Mouse (Mus musculus) adrenal gland, postnatal 4 days (tissue): ENCODE results near the gene Mfng. TPM values are rescaled to one million over a fixed set of nuclear protein-coding genes. Genes with fewer than 3 reads are reported as not detected.
A peak's percentile ranks its signal among the peaks of the same experiment; 100 is the strongest.

Experiments used
- DNase-seq, 2 experiments: peaks; one replicate each; pipeline ENCODE4 v3.0.0; 2021 to 2022; ENCODE audit warnings: low spot score in 2 of 2, mixed read lengths in 2 of 2
- total RNA-seq, 2 experiments: library from RNA; stranded (reverse); gene quantifications; 2 replicates each; pipeline ENCODE4 v1.2.3; 2021

The Mfng gene
- total RNA-seq, 2 experiments from 2014 or later: 18.3 to 20.0 TPM

DNA sequence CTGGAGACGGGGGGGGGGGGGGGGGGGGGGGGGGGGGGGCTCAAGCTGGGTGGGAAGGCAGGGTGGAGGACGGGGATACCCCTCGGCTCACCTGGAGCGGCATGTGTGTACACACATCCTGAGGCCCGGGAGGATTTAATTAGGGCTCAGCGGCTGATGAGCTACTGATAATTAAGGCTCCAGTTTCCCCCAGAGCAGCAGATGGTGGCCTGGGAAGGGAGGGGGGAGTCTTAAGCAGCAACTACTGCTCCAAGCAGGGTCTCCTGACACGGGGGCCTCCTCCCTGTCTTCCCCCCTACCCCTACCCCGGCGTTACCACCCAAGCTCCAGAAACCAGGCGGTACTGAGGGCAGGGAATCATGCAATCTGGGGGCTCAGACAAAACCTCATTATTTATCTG is 10.1 kb downstream of the Mfng start:
- no peak for DNase-seq

DNA sequence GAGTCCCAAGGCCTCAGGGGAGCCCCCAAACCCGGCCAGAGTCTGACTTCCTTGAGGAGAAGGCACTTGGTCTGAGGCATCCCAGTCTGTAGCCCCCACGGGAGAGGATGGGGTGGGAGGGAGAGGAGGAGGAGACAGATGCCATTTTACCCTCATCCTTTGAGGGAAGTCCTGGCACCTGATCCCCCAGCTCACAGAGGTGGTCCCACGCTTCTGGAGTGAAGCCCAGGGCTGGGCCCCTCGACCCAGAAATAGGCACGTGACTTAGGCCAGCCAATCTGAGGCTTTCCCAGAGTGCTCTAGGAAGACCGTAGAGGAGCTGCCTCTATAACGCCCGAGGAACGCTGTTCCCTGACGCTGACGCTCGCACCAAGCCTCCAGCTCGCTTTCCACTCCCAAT is 12.2 kb downstream of the Mfng start:
- DNase-seq: no peak

DNA sequence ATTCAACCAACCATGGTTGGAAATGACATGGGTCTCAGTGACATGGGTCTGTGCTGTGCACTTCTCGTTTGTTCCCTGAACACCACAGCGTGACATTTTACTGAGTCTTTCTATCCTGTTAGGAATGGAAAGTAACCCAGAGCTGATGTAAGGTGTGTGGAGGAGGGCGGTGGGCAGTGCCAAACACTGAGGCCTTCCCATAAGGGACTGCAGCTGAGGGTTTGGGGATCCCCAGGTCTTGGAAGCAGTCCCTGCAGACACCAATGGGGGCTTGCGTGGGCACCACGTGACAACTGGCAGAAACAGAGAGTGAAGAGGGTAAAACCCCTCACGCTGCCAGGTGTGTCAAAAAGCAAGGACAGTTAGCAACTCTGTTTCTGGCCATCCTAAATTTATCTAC is 15.1 kb downstream of the Mfng start:
- DNase-seq: no peak

DNA sequence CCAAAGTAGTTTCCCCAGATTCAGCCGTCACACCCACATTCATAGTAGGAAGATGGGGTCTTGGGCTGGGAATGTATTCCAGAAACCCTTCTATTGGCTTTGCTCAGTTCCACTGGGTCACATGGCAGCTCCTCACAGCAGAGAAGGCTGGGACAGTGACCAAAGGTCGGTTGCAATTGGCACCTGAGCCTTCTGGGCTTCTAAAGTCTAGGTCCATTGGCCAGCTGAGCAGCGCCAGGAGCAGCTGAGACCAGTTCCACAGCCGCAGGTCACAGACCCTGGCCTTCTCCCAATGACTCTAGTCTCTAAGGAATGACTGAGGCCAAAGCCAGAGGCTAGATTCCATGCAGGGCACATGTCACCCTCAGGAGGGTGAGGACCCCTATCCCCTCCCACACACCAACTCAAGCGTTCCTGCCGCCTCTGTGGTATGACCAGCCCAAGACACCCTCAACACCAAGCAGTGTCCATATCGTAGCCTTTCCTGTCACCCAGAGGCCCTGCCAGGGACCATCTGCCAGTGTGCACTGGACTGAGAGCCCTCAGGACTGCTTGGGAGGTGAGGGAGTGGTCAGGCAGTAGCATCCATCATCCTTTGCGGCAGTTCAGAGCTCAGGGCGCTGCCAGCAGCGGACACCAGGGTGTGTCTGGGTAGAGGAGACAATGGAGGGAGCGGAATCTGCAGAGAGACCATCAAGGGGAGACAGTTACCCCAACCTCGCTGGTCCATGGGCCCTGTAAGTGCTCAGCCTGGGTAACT is 17.1 kb downstream of the Mfng start:
- no peak for DNase-seq

DNA sequence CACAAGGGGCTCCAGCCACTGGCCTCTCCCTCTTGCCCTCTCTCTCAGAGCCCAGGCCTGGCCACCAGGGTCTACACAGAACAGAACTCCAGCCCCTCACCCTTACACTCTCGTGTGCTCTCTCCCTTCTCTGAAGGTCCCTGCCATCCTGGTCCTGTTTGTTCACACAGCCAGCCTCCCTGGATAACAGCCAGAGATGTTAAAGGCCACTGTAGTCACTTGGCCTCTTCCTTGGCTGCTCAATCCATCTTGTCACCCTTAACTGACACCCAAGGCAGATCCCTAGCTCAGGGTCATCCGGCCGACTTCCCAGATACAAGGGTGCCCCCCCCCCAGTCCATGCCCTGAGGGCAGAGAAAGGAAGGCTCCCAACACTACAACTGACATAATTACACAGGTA is 18.0 kb downstream of the Mfng start:
- no peak for DNase-seq

DNA sequence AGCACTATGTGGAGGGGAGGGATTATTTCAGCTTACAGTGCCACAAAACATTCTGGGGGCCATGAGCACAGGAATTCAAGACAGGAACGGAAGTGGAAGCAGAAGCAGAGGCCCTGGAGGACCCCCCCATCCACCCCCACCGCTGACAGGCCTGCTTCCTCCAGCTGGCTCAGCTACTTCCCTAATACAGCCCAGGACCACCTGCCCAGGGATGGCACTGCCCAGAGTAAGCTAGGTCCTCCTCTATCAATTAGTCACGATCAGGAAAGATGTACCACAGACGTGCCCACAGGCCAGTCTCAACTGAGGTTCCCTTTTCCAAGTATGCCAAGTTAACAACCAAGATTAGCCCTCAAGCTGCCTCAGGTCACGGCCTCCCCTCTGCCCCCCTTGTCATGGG is 19.1 kb downstream of the Mfng start:
- DNase-seq: no peak

DNA sequence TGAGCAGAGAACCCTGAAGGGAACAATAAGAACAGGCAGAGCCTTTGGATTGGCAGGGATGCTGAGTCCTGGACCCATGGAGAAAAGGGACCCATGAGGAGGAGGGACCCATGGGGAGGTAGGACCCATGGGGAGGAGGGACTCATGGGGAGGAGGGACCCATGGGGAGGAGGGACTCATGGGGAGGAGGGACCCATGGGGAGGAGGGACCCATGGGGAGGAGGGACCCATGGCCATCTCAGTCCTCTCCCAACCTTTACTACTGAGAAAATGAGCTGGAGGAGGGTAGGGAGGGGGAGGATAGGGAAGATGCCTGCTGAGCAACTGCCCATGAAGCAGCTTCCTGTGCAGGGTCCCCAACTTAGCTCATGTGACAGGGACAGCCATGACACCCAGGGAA is 20.3 kb downstream of the Mfng start:
- no peak for DNase-seq

DNA sequence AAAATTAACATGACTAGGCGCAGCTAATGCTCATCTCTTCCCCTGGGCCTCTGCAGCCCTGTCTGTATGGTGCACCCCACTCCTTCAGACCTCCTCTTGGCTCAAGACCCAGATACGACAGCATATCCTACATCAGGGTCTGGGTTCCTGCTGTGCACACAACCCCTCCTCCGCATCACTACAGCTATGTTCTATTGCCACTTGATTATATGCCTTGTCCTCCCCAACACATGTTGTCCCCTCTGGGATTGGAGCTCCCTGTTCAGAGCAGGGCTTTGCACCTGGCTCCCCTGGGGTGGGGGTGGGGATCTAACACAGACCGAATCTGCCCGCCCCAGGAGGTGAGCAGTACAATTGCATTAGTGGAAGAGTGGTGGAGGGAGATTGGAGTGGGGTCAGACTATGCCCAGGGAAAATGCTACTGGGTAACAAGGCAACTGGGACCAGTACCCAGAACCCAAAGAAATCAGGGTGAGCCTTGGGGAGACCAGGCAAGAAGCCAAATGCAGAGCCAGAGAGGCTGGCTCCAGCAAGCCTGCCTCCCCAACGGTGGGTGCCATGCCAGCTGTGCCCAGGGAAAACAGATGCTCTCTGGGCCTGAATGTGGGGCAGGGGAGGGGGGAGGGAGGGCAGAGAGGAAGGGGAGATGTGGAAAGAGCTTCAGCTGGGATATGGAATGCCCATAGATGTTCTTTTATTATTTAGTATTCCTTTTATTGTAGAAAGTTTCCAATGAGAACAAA is 22.5 kb downstream of the Mfng start:
- DNase-seq: no peak

DNA sequence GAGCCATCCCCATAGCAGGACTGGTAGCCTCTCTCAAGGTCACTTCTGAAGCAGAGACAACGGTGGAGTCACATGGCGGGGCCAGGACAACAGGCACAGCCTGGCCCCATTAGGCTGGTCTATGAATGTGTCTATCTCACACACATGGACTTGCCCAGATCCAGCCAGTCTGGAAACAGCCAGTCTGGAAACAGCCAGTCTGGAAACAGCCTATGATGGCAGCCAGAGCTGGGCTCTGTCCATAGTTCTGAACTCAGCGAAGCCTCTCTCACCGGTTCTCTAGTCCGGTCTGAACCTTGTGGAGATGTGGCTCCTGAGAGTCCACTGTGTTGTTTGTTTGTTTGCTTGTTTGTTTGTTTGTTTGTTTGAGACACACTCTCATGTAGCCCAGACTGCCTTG is 23.4 kb downstream of the Mfng start:
- DNase-seq: no peak

DNA sequence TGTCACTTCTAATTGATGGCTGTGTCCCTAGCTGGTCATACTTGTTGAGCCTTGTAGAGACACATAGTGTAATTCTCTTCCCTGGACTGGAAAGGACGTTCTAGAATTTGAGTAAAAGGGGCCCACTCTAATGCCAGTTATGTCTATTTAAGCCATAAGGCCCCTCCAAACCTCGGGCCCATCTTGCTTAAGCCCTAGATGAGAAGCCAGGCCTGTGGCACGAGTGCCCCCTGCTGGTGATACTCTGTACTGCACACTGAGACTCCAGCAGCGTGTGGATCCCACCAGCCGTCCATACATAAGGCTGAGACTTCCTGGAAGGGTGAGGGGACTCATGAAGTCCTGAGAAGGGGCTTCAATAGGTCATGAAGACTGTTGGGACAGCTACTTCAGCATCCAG is 29.1 kb downstream of the Mfng start:
- DNase-seq: peak; percentile 44 to 69

DNA sequence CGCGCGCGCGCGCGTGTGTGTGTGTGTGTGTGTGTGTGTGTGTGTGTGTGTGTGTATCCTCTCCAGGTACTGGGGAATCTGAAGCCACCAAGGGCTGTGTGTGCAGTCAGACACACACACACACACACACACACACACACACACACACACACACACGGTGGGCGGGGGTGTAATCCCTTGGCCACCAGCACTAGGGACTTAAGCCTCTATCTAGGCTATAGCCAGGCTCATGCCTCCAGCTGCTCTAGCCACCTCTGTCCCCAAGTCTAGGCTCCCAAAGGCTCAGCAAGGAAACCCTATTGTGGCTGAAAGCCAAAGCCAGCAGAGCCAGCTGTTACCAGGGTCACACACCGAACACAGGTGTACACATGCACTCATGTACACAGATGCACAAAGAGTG is 30.4 kb downstream of the Mfng start:
- no peak for DNase-seq

DNA sequence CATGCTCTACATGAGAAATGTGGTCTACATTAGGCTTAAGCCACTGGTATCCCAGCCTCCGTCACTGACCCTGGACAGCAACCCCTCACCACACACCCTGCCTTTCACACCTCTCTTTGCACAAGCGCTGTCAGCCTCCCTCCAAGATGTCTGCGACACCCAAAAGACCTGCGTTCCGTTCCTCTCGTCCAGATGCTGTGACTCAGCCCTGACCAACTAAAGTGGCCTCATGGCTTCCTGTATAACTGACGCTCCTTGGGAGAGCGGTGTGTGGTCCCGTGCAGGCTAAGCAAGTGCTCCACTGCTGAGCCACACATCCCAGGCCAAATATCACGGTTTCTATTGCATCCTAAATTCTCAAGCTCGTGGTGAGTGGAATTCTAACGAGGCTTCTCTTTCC is 32.6 kb downstream of the Mfng start:
- no peak for DNase-seq

DNA sequence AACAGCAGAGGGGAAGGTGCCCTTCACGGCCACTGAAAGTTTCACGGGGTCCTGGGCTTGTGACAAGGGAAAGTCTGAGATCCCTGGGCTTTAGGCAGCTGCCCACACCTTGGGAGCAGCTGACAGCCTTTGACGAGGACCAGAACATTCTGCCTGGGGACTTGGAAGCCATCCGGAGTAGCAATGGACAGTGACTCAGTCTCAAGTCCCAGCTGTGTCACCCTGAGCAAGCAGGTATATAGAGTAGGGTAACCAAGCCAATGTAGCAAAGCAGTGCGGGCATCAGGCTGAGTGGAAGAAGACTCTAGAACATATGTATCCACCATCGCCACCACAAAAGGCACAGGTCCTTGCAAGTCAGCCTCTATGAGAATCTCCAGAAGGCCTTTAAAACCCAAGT is 36.1 kb downstream of the Mfng start:
- no peak for DNase-seq

DNA sequence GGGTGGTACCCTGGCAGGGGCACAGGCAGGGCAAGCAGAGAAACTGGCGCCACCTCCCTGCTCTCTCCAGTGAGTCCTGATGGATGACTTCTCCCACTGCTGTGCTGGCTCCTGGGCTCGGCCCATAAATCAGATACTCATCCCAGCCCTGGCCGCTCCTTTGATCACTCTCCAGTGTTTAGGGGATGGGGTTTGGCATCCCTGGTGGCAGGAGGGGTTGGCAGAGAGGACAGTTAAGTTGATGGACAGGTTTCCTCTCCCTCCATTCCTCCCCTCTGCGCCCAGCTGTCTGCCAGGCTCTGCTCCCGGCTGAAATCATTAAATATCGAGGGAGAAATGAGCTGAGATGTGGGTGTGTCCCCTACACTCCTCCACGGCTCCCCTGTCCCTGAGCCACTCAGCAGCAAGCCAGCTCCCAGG is 36.6 kb downstream of the Mfng start:
- no peak for DNase-seq

DNA sequence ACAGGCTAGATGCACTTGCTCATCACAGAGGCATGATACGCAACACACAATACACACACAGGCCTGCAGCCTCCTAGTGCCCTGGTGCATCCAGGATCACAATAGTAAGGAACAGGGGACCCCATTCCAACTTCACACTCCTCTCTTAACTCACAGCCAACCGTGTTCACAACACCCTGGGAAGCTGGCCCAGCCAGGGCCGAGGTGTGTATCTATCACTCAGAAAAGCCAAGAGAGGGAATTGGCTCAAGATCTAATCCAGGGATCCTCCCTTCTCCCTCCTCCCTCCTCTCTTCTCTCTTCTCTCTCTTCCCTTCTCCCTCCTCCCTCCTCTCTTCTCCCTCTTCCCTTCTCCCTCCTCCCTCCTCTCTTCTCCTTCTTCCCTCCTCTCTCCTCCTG is 37.1 kb downstream of the Mfng start:
- DNase-seq: no peak

DNA sequence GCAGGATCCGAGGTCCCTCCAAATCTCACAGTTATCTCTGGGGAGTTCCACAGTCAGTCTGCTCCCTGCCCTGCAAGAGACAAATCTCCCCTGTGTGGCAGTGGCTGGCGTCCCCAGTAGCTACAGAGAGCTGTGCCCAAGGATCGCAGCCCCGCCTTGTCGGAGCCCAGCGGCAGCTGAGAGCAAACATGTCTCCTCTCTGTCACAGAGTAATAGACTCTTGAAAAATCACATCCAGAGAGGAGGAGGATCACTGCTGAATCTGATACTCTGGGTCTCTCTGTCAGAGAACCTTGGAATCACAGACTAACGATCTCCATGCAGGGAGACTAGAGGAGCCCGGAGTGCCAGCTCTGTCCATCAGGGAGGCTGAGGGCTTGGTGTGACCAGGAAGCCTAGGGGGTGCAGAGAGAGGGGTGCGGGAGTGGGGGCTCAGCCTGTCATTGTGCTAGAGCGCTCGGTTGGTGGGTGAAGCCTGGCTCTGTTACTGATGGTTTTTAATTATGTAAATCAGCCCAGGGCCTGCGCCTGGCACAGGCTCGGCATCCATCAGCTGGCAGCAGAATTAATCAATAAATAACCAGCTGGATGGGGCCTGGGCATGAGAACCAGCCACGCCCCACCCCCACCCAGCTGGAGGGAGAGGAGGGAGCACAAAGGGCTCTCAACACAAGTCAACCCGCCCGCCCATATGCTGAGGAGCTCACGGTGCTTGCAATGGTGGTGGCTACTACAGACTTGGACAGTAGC is 37.7 kb downstream of the Mfng start:
- no peak for DNase-seq

DNA sequence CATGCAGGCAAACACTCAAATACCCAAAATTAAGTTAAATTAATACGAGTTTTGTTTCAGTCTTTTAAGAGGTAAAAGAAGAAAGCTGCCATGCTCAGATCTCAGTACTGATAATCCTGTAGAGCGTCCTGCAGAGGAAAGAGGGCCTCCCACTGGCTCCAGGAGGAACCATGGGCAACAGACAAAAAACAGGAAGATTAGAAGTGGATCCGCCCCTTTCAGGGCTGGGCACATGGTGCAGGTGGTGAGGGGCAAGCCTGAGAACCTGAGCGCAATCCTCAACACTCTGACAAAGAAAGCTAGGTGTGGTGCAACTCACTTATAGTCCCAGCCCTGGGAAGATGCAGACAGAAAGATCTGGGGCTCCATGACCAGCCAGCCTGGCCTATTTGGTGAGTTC is 41.4 kb downstream of the Mfng start:
- no peak for DNase-seq

DNA sequence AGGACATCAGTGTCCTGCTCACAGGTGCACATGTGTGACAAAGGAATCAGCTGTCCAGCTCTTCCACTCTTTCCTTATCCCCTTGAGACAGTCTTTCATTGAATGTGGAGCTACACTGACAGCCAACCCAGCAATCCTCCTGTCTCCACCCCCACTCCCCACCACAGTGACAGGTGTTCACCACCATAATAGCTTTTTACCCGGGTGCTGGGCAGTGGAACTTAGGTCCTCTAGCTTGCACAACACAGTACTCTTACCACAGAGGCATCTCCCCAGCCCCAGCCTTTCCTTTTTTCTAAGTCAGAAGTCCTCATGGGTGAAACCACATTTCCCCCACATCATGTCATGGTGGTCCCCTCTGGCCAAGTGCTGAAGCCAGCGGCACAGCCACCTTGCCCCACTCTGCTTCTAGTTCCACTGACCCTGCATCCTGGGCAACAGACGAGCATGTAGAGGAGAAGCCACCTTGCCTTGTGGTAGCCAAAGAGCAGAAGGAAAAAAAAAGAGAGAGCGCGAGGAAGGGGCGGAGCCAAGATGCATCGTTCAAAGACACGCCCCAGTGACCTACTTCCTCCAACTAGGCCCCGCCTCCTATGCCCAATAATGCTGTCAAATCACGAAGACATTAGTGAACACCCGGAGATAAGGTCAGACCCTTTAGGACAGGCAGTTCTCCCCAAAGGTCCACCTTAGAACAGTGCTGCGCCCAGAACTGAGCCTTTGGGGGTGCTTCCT is 42.8 kb downstream of the Mfng start:
- no peak for DNase-seq

DNA sequence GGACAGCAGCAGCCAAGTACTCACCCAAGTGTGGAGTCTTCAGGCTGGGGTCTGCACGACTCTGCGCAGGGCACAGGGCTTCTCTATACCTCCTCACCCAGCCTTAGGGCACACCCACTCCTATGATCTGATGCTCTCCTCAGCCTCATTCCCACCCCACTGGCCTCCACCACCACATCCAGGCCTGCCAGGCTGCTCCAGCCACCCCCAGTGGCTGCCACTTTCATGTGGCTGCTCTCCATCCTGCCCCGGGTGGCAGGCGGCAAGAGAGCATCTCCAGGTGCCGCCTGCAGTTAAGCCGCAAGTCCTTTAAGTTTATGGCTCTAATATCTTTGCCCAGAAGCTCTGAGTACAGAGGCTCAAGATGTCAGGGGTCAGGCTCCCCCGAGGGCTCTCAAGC is 46.6 kb downstream of the Mfng start:
- DNase-seq: no peak

DNA sequence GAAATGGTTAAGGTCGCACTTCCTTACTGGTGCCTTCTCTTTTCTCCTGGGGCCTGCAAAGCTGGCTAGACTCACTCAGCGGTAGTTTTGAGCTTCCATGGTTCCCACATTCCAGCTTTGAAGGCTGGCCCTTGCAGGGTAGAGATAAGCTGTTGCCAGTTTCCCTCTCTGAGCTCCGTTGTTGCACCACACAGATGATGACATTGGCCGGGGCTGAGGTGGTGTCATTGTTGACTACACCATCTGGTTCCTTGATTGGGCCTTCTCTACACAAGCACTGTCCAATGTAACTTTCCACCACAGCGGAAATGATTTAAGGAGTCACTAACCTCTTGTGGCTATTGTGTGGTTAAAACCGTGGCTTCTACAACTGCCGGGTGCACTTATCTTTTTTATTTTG is 52.7 kb downstream of the Mfng start:
- DNase-seq: peak in 1 of 2 experiments; percentile 28

DNA sequence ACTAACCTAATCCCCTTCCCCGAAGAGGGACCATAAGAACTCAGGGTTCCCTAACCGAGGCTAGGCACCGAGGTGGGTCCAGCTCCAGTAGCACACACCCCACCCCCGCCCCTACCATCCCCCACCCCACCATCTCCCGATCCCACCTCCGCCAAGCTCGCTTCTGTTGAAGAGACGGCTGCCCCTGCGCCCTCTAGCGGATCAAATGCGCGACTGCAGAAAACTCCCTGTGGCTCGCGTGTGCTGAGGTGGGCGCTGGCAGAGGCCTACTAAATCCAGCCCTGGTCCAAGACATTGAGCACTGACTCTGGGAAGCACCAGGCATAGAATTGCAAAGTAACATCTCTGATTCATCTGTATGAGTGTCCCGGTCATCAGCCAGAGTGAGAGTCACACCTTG is 53.2 kb downstream of the Mfng start:
- peak; percentile 31 to 34 for DNase-seq

DNA sequence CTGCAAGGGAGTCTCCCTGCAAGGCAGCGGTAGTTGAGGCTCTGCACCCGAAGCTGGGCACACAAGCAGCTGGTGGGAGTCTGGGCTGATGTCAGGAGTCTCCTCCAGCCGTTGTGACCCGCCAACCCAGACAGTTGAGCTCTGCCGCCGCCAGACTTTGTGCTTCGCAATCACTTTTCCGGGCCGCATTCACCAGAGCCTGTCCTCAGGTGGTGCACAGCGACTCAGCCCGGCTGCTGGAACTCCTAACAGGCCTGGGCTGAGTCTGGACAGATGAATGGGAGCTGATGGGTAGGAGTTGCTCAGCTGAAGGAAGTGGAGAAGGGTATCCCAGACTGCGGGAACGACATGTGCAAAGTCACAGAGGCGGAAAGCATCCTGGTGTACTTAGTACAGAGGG is 53.9 kb downstream of the Mfng start:
- DNase-seq: no peak
